Mouse (Mus musculus) adrenal gland, postnatal 10 days (tissue): ENCODE data around the gene Rbbp7. TPM values are rescaled to one million over a fixed set of nuclear protein-coding genes. Genes with fewer than 3 reads are reported as not detected.

Experiments
- DNase-seq: peaks from one replicate; pipeline ENCODE4 v3.0.0; 2021; ENCODE audit warnings: mixed read lengths
- long read RNA-seq, 2 experiments: library from polyadenylated mRNA; stranded (forward); transcript quantifications; one replicate each; pipeline ENCODE4 v2.0.0; 2021
- total RNA-seq, 2 experiments: library from RNA; stranded (reverse); gene quantifications; 2 replicates each; pipeline ENCODE4 v1.2.3; 2021

Gene Rbbp7
- total RNA-seq, result 100 to 1,000 TPM; 174 to 178 TPM
- long read RNA-seq, experiment 1, transcript Rbbp7-201 (12 exons, 2,244 nt), result major isoform, 356 of 372 reads
- long read RNA-seq, experiment 1, partial matches to known transcripts, result 8 of 372 reads
- long read RNA-seq, experiment 1, other reads (novel, unspliced or antisense), result 8 of 372 reads
- long read RNA-seq, experiment 2, transcript Rbbp7-201 (12 exons, 2,244 nt), result major isoform, 184 of 195 reads
- long read RNA-seq, experiment 2, partial matches to known transcripts, result 4 of 195 reads
- long read RNA-seq, experiment 2, other reads (novel, unspliced or antisense), result 5 of 195 reads

GRCm38 (mm10) chrX:162760115-162760942 lies at the start of gene Rbbp7:
TSS of gene Rbbp7 (plus strand) at chrX:162760402.
- DNase-seq, result peak; percentile 93

GRCm38 (mm10) chrX:162717837-162718236 lies 42.4 kb upstream of the Rbbp7 start:
- peak; percentile 65 for DNase-seq

GRCm38 (mm10) chrX:162719615-162720014 lies 40.6 kb upstream of the Rbbp7 start:
- DNase-seq, result peak; percentile 68

- DNase-seq, result peak; percentile 11
Measured at GRCm38 (mm10) chrX:162727367-162727777, 32.8 kb upstream of the Rbbp7 start.

GRCm38 (mm10) chrX:162727795-162728194 lies 32.4 kb upstream of the Rbbp7 start:
- DNase-seq, result no peak

- DNase-seq, result no peak
Measured at GRCm38 (mm10) chrX:162728228-162728627, 32.0 kb upstream of the Rbbp7 start.

GRCm38 (mm10) chrX:162730031-162730430 lies 30.2 kb upstream of the Rbbp7 start:
- DNase-seq, result no peak

GRCm38 (mm10) chrX:162734997-162735929 lies 24.9 kb upstream of the Rbbp7 start:
- DNase-seq, result peak; percentile 67

- DNase-seq, result peak; percentile 24
Measured at GRCm38 (mm10) chrX:162736140-162736659, 24.0 kb upstream of the Rbbp7 start.

- DNase-seq, result no peak
Measured at GRCm38 (mm10) chrX:162748696-162749420, 11.3 kb upstream of the Rbbp7 start.

GRCm38 (mm10) chrX:162752418-162752817 lies 7.8 kb upstream of the Rbbp7 start:
- no peak for DNase-seq

GRCm38 (mm10) chrX:162754314-162754713 lies 5.9 kb upstream of the Rbbp7 start:
- DNase-seq, result no peak

GRCm38 (mm10) chrX:162756058-162756457 lies 4.1 kb upstream of the Rbbp7 start:
- DNase-seq, result no peak

GRCm38 (mm10) chrX:162759251-162760114 lies 719 bp upstream of the Rbbp7 start:
- DNase-seq, result peak; percentile 20

GRCm38 (mm10) chrX:162760958-162761515 lies 835 bp downstream of the Rbbp7 start:
- peak; percentile 31 for DNase-seq

- DNase-seq, result no peak
Measured at GRCm38 (mm10) chrX:162761716-162762395, 1.7 kb downstream of the Rbbp7 start.

GRCm38 (mm10) chrX:162770726-162771125 lies 10.5 kb downstream of the Rbbp7 start:
- no peak for DNase-seq

GRCm38 (mm10) chrX:162788372-162788771 lies 28.2 kb downstream of the Rbbp7 start:
- no peak for DNase-seq

- peak; percentile 8 for DNase-seq
Measured at GRCm38 (mm10) chrX:162791392-162791791, 31.2 kb downstream of the Rbbp7 start.
